Mouse (Mus musculus) heart, adult 2 months (tissue): ENCODE measurements around the gene Hspb11.

Experiments
- EP300 ChIP-seq: fragments of 200-500 bp; IDR thresholded peaks from 2 replicates; pipeline ENCODE4 v1.6.1; 2011; ENCODE audit warnings: low read depth, low read length, control low read depth; ENCODE audit not compliant: insufficient read depth
- POLR2A ChIP-seq: fragments of 200-500 bp; IDR thresholded peaks from 2 replicates; pipeline ENCODE4 v1.6.1; 2011; ENCODE audit warnings: mild to moderate bottlenecking, low read depth, low read length, control low read depth; ENCODE audit not compliant: insufficient read depth

DNA sequence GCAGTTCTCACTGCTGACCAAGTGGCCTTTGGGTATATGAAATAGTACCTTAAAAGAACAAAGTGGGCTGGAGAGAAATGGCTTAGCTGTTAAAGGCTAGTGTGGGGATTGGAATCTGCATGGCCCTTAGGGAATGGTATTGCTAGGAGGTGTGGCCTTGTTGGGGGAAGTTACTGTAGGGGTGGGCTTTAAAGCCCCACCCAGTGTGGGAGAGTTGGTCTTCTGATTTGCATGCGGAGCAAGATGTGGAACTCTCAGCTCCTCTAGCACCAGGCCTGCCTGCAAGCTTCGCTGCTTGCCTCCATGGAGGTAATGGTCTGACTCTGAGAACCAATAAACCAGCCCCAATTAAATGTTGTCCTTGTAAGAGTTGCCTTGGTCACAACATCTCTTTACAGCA, 67.6 kb downstream of the Hspb11 start:
- TF ChIP-seq EP300 (no peak), POLR2A (no peak)
